Mouse (Mus musculus) brain, adult 2 months (tissue): ENCODE results near the gene Olfr1512.
"Not testable (repeated sequence)": the region's sequence is repeated elsewhere in the genome, so short reads cannot be mapped to it uniquely, and the experiment has no call there.

ENCODE experiments used
- DNase-seq: peaks from one replicate; pipeline ENCODE4 v3.0.0; 2011; ENCODE audit warnings: low read depth, low spot score

Gene Olfr1512

DNA sequence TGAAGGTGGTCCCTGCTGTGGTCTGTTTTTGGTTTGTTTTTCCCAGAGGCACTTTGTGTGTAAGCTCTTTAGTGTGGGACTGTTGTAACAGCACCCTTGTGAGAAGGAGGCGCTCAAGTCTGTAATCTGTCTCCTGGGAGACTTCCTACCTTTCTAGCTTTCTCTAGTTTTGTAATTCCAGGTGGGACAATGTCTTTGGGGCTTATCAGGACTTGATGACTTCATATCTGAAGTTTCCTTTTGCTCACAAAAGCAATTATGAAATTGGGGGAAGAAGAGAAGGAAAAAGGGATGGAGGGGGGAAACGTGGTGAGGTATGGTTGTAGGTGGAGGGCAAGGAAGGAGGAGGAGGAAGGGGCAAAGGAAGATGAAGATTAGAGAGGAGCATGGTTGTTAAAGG is at the start of gene Olfr1512:
Olfr1512 (minus strand) TSS at position 101 of the 400 bp plus-strand sequence.
- DNase-seq = no peak

DNA sequence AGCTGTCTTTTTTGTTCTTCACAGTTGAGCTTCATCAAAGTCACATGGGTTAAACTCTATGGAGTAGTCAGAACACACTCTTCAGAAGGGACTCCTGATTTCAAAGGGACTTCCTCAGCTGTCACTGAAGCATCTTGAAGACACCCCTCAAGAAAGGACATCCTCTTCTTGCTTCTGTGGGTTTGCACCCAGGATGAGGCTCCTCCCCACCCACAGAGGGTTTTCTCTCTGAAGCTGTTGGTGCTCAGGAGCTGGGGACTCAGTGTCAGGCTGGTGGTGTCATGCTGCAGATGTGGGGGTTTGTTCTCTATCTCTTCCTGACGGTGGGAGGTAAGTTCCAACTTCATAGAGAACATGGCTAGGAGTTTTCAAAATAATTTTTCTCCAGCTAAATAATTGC is 48.7 kb upstream of the Olfr1512 start:
- DNase-seq = no peak

DNA sequence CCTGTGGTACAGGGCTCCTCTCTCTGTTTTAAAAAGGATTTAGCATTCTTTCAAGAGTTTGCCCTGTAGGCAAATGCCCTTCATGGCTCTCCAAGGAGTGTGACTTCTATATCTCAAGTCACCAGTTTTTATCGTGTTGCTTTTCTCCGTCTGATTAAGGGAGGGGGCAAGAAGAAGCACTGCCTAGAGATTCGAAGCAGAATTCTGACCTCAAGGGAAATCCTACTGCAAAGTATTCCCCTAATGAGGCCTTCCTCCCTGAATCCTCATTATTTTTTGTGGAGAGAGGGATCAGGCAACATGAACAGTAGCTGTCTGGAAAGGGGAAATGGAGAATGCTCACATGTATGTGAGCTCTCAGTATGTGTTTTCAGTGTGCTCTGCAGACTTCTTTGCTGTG is 35.3 kb upstream of the Olfr1512 start, which contains the start of gene Olfr1510:
Olfr1510 (minus strand) TSS at position 101 of the 400 bp plus-strand sequence.
- DNase-seq = no peak

DNA sequence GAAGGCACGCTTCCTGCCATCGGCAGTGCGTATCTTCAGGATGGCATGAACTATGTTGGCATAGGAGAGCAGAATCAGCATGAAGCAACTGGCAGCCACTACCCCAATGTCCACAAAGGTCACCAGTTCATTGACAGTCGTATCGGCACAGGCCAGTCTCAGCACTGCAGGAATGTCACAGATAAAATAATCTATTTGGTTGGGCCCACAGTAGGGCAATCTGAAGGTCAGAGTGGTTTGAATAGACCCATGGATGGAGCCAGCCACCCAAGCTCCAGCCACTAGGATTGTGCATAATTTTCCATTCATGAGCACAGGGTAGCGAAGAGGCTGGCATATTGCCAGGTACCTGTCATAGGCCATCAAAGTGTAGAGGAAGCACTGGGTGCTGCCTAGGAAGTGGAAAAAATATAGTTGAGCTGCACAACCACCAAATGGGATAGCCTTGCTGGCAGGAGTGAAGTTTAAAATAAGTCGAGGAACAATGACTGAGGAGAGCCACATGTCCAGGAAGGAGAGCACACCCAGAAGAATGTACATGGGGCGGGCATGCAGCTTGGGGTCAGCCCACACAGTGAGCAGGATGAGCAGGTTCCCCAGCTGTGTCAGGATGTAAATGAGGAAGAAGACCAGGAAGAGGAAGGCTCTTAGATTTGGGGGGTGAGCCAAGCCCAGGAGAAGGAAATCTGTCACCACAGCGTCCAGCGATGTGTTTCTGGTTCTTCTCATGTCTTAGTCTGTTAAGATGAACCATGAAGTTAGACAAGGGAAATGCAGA is 31.4 kb upstream of the Olfr1512 start:
- not testable (repeated sequence) for DNase-seq

DNA sequence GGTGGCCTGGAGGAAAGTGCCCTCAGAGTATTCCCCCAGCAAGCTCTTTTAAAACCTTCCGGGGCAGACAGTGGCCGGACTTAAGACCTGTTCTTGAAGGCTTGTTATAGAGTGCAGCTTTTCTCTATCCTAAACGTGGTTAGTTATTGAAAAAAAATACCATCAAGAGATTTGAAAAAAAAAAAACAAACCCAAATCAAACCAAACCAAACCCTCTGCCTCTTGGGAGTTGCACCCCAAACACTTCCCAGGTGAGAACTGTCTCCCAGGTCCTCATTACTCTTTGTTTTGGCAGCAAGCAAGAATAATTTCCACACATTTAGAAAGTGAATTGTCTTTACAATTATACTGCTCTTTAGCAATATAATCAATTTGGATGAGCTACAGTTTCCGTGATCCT is 18.3 kb upstream of the Olfr1512 start, which contains the start of gene Olfr1511:
Olfr1511 (minus strand) TSS at position 101 of the 400 bp plus-strand sequence.
- no peak for DNase-seq

DNA sequence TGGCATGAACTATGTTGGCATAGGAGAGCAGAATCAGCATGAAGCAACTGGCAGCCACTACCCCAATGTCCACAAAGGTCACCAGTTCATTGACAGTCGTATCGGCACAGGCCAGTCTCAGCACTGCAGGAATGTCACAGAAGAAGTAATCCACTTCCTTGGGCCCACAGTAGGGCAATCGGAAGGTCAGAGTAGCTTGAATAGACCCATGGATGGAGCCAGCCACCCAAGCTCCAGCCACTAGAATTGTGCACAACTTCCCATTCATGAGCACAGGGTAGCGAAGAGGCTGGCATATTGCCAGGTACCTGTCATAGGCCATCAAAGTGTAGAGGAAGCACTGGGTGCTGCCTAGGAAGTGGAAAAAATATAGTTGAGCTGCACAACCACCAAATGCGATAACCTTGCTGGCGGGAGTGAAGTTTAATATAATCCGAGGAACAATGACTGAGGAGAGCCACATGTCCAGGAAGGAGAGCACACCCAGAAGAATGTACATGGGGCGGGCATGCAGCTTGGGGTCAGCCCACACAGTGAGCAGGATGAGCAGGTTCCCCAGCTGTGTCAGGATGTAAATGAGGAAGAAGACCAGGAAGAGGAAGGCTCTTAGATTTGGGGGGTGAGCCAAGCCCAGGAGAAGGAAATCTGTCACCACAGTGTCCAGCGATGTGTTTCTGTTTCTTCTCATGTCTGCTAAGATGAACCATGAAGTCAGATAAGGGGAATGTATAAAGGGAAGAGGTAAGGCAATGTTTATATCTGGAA is 11.3 kb upstream of the Olfr1512 start:
- DNase-seq = not testable (repeated sequence)

DNA sequence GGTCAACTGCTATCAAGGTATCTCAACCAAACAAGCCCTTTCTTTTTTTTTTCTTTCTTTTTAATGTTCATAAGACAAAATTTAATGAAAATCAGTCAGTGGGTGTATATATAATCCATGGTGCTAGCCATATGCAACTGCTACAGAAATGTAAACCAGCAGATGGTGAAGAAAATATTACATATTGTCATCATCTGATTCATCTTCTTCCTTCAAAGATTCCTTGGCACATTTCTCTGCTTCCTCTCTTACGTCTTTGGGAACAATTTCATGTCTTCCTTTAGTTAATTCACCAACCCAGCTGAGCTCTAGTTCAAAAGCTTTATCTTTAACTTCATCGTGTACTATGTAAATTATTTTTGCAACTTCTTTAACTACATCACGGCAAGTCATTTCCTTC is 10.2 kb downstream of the Olfr1512 start:
- peak; percentile 27 for DNase-seq

DNA sequence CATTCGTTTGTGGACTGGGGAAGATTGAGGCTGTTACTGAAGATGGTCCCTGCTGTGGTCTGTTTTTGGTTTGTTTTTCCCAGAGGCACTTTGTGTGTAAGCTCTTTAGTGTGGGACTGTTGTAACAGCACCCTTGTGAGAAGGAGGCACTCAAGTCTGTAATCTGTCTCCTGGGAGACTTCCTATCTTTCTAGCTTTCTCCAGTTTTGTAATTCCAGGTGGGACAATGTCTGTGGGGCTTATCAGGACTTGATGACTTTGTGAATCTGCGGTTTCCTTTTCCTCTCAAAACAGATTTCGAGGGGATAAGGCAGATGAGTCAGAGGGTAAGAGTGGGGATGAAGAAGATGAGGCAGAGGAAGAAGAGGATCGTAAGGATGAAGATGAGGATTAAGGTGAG is 22.7 kb downstream of the Olfr1512 start, which contains the start of gene Olfr1513:
Olfr1513 (minus strand) TSS at position 101 of the 400 bp plus-strand sequence.
- DNase-seq = no peak

DNA sequence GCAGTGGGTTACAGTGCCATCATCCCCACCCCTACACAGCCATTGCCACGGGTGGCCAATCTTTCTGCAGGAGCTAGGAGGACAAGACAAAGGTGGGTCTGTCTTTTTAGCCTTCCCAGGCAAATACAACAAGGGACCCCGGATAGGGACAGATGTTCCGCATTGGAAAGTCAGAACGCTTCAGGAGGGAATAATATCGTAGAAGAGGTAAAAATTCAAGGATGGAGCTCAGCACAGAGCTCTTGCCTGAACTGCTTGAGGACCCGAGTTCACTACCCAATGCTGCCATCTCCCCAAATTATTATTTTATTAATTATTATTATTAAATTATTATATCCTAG is 39.5 kb downstream of the Olfr1512 start:
- DNase-seq = no peak

DNA sequence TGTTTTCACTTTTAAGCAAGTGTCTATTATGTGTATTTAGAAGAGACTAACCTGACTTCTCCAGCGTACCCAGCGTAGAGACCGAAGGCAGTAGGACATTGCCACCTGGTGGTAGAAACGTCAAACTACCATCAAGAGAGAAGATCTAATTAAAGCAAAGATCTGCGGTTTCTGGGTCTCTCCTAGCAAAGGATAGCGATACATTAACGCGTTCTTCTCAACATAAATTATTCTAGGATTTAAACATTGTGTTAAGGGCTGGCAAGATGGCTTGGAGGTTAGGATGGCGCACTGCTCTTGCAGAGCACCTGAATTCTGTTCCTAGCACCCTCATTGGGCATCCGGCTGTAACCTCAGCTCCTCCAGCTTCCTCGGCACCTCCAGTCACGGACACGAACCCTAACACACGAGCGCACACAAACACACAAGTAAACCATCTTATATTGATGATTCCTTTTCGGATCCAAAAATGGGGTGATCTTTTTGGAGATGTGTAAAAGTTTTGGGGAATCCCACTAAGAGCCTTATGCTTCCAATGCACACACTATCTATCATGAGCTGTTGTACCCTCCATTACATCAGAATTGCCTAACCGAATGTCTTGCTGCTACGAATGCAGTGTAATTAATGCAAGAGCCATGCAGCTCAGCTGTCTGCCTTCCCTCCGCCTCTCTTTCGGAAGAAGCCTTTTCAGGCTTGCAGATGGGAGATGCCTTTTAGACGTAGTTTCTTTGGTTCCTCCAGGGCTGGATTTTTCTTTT is 40.0 kb downstream of the Olfr1512 start:
- DNase-seq = peak; percentile 92

DNA sequence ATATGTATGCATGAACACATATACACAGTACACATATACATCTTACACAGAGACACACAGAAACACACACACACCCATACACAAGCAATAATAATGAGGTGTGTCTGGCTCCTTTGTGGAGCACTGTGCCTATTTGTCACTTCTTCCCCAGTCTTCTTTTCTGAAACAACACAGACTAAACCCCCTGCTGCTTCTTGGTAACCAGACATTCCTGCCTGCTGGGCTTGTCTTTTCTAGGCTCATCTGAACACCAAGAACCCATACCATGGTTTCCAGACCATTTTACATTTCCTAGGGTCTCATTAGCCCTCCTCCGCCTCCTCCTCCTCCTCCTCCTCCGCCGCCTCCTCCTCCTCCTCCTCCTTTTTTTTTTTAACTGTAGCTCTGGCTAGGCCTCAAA is 46.8 kb downstream of the Olfr1512 start:
- no peak for DNase-seq

DNA sequence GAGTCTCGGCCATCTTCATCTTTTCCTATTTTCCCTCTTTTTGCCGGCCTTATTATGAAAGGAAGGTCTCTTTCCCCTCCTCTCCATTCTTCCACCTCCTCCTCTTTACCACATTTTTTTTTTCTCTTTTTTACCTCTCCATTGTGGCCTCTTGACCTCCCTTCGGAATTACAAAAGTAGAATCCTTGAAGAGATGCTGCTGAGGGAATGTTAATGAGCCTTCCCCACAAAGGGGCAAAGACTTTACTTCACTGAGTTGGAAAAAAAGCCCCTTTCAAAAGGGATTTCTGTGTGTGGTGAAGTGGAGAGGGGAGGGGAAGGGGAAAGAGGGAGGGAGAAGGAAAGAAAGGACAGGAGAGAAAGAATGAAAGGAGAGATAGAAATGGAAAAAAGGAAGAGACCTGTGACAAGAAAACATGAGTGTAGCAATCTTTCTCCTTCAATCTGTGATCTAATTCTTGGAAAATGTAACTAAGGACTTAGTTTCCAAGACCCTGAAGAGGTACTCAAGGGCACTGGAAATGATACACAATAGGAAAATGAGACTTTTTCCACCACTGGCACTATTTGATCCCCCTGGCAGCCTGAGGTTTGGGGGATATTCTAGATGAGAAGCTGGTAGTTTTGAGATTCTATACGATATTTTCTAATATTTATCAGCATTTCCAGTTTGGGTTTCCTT is 47.8 kb downstream of the Olfr1512 start:
- no peak for DNase-seq

DNA sequence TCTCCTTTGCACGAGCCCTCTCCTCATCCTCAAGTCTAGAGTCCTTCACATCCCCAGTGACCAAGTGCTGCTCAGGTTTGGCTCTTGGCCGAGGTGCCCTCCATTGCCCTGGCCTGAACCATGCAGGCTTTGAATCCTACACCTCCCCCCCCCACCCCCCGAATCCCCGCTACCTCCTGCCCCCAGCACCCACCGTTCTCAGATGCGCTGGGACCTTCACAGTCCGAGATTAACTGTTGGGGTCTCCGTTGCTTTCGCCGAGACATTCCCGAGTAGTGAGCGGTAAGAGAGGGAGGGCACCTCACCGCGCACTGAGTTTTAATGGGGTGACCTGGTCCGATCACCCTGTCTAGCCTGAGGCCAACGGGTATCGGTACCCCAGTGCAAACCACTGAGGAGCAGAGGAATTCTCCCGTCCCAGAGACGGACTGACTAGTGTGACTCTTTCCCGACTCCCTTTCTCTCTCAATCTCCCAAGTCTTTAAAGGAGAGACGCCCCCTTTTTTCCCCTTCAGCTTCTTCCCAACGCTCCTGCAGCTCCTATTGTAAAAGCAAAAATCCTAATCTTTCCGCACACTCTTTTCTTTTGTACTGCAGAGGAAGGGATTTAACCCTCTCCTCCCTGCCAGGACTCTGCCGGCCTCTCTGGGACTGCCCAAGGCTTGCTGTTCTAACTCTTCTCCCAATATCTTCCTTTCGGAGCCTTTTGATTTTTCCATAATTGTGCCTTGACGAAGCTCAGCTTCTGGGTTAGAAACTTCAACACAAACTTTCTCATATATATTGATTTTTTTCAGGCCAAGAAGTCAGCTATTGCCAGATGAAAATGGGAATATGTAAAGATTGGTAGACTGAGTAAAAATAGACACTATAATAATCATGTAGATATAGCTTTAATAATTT is 50.8 kb downstream of the Olfr1512 start, which contains the start of gene Sall2:
Sall2 (minus strand) TSS at position 853 of the 903 bp plus-strand sequence.
- DNase-seq = no peak

DNA sequence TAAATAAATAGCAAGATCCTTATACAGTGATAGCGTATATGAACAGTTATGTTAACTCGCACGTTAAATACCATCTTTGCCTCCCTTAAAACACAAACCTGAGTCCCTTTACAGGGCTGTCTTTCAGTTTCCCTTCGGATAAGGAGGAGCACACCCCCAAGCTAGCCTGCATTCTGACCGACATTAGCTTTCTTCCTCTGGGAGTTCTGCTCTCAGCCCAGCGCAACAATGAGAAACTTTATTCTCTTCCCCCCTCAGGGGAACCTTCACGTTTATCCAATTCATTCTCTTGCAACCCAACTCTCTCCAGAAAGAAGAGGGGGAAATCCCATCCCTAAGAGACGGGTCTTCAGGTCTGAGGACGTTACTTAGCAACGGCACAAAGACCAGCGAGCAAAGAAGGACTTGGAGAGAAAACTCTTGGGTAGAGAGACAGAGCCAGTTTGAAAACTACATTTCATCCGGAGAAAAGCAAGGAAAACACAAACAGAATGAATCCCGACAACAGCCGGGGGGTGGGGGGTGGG is 51.5 kb downstream of the Olfr1512 start:
- peak; percentile 21 for DNase-seq

DNA sequence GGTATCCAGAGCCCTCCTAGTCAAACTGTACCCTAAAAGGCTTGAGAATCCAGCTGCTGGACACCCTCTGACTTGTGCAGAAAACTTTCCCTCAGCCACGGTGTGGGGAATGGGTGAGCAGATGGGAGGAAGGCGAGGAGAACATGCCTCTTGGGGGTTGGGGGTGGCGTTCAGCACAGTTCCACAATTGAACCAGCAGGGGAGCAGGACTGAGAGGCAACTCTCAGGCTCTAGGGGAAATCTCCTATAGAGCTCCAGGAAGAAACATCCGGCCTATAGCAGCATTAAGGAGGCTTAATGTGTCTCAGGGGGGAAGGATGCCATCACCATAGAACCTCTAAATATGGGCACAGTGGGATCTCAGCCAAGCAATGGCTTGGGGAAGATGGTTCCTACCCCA is 53.1 kb downstream of the Olfr1512 start:
- DNase-seq = peak; percentile 53
